Mouse (Mus musculus): ENCODE data around the gene Ptx4. TPM values are rescaled to one million over a fixed set of nuclear protein-coding genes. Genes with fewer than 3 reads are reported as not detected.
"Not testable (repeated sequence)": the region's sequence is repeated elsewhere in the genome, so short reads cannot be mapped to it uniquely, and the experiment has no call there.

Ptx4 gene
- polyA plus RNA-seq, 1 experiment from 2014 or later: not detected

DNA sequence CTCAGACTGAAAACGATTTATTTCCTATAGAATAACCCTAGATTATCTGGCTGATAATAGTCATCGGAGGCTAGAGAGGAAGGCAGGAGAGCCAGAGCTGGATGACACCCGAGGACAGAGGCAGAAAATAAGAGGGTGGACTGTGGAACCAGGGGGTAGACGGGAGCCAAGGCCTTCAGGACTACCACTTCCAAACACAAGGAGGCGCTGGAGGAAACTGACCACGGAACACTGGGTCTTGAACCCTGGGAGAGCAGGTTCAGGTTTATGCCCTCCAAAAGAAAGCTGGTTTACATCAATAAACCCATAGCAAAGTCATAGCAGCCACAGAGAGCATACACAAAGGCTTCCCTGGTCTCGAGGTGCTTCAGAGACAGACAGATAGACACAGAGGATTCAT is 3.4 kb downstream of the Ptx4 start:
- Histone ChIP-seq H3K27me3 (peaks cover 19% of the 10 kb centered on the region), H3K4me2 (no peak overlapping the region), H3K4me1 (replicated peaks) (no peaks in the 10 kb centered on the region), H3K9me3 (no peaks in the 10 kb centered on the region), H3K36me3 (no peaks in the 10 kb centered on the region), H3K4me3 (no peak overlapping the region), H3K27ac (replicated peaks) (no peak overlapping the region), H3K9ac (no peak overlapping the region)
- 30% methylated on average over 7 of the region's 7 CpGs for WGBS
- no peak for ATAC-seq (ENCODE audit: low read depth)

DNA sequence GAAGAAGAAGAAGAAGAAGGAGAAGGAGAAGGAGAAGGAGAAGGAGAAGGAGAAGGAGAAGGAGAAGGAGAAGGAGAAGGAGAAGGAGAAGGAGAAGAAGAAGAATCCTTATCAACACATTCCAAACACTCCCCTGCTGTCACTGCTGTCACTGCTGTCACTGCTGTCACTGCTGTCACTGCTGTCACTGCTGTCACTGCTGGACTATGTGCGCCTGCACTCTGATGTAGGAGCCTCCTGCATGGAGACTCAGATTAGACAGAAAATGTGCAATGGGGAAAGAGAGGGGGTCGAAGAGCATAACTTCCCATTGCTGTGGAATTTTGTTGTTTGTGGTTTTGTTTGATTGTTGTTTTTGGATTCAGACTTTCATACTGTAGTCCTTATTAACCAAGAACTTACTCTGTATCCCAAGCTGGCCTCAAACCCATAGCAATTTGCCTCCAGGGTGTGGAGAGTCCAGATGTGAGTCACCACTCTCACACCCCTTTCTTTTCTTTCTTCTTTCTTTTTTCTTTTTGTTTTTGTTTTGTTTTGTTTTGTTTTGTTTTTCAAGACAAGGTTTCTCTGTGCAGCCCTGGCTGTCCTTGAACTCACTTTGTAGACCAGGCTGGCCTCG is 5.0 kb downstream of the Ptx4 start:
- H3K27me3 ChIP-seq: peaks cover 16% of the 10 kb centered on the region
- not testable (repeated sequence) for H3K27ac ChIP-seq (replicated peaks); H3K4me3 ChIP-seq; H3K4me2 ChIP-seq; H3K9ac ChIP-seq; H3K9me3 ChIP-seq; H3K36me3 ChIP-seq; H3K4me1 ChIP-seq (replicated peaks); ATAC-seq (ENCODE audit: low read depth)
- WGBS: 66% methylated on average over 3 of the region's 3 CpGs

DNA sequence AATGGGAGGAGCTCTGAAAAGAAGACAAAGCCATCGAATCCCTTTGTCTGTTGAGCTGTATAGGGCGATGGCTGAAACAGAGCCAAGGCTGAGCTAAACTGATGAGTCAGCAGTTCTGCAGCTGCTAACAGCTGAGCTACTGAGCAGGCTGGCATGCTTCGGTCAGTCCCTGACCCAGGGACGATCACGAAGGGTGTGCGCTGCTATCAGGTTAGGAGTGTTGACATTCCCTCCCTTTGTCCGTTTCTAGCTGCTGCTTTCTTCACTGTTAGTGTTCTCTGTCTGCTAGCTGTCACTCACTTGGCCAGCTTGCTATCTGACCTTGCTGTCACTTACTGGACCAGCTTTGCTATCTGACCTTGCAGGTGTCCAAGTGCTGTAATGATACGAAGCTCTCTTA is 6.5 kb downstream of the Ptx4 start:
- Histone ChIP-seq H3K4me2 (no peak overlapping the region), H3K27ac (replicated peaks) (no peak overlapping the region), H3K9ac (no peak overlapping the region), H3K27me3 (peaks cover 12% of the 10 kb centered on the region), H3K4me1 (replicated peaks) (no peaks in the 10 kb centered on the region), H3K4me3 (no peak overlapping the region), H3K36me3 (no peaks in the 10 kb centered on the region), H3K9me3 (no peaks in the 10 kb centered on the region)
- whole genome bisulfite sequencing: 53% methylated on average over 8 of the region's 8 CpGs
- no peak for ATAC-seq (ENCODE audit: low read depth)

DNA sequence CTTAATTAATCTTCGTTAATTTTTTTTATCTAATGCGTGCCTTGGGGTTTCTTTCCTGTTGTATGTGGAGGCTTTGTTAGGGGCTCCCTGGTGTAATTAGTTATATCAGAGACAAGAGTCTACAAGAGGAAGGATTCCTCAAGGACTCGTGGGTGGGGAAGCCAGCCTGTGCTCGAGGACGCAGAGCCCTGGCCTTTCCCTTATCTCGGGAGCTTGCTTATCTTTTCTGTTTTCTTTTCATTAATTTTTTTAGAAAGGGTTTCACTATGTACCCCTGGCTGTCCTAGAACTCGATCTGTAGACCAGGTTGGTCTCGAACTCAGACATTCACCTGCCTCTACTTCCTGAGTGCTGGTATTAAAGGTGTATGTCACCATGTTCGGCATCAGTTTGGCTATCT is 7.1 kb downstream of the Ptx4 start:
- Histone ChIP-seq H3K9me3 (no peaks in the 10 kb centered on the region), H3K36me3 (no peaks in the 10 kb centered on the region), H3K27ac (replicated peaks) (no peak overlapping the region), H3K4me3 (no peak overlapping the region), H3K27me3 (peaks cover 12% of the 10 kb centered on the region), H3K4me1 (replicated peaks) (no peaks in the 10 kb centered on the region), H3K4me2 (no peak overlapping the region), H3K9ac (no peak overlapping the region)
- ATAC-seq (ENCODE audit: low read depth): no peak
- 79% methylated on average over 9 of the region's 9 CpGs for WGBS

DNA sequence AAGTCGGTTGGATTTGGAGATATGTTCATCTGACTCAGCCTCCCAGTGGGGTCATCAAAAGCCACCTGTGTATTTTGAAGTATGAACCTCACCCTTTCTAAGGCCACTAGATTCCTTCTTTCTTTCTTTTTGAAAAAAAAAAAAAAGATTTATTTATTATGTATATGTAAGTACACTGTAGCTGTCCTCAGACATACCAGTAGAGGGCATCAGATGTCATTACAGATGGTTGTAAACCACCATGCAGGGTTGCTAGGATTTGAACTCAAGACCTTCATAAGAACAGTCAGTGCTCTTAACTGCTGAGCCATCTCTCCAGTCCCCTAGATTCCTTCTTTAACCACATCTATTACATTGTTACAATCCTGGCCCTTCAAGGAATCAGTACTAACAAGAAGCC is 9.5 kb downstream of the Ptx4 start:
- Histone ChIP-seq H3K36me3 (no peaks in the 10 kb centered on the region), H3K4me1 (replicated peaks) (peaks cover 15% of the 10 kb centered on the region), H3K27ac (replicated peaks) (no peak overlapping the region), H3K9ac (no peak overlapping the region), H3K4me2 (no peak overlapping the region), H3K4me3 (no peak overlapping the region), H3K27me3 (no peaks in the 10 kb centered on the region), H3K9me3 (no peaks in the 10 kb centered on the region)
- no peak for ATAC-seq (ENCODE audit: low read depth)
- WGBS: 94% methylated on average over 1 of the region's 1 CpGs

DNA sequence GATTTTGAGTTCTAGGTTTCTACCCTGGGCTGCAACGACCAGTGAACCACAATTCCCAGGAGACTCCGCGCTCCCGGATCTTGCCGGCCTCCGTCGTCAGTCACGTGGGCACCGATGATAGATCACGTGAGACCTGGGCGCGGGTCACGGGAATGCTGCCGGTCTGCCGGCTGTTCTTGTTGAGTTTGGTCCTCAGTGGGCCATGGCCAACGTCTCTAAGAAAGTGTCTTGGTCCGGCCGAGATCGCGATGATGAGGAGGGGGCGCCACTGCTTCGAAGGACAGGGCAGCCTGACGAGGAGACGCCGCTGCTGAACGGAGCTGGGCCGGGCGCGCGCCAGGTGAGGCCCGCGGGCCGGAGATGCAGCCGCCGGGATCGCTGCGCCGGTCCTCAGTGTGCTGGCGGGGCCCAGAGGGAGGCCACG is 12.7 kb downstream of the Ptx4 start, which contains the start of gene Clcn7:
Clcn7 (plus strand) TSS at position 117 of the 424 bp plus-strand sequence.
- H3K27me3 ChIP-seq: no peaks in the 10 kb centered on the region
- peak within 1 kb of the TSS; percentile 88 for H3K4me2 ChIP-seq
- no peaks in the 10 kb centered on the region for H3K9me3 ChIP-seq
- ATAC-seq (ENCODE audit: low read depth): peak; percentile 89
- peak within 1 kb of the TSS; percentile 61; the same call in 1 of the 2 replicates for H3K27ac ChIP-seq (replicated peaks)
- WGBS: under 1% methylated on average over 40 of the region's 40 CpGs
- H3K4me3 ChIP-seq: peak within 1 kb of the TSS; percentile 95
- H3K4me1 ChIP-seq (replicated peaks): peaks cover 25% of the 10 kb centered on the region
- H3K36me3 ChIP-seq: peaks cover 8% of the 10 kb centered on the region; the same call in 1 of the 2 replicates
- H3K9ac ChIP-seq: peak within 1 kb of the TSS; percentile 88

DNA sequence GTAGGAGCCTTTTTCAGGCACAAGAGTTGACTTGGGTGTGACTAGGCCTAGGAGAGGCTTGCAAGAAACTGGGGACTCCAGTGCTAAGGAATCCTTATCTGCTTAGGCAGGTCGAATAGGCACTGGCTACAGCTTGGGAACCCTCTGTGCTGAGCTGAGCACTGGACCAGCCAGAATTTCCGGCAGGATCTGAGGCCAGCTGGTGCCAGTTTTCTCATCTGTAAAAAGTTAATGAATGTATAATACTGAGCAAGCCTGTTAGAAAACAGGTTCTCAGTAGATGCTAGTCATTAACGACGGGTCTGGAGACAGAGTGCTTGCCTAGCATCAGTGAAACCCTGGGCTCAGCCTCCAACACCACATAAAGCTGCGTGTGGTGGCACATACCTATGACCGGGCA is 15.1 kb downstream of the Ptx4 start:
- Histone ChIP-seq H3K36me3 (peaks cover 14% of the 10 kb centered on the region; the same call in 1 of the 2 replicates), H3K9me3 (no peaks in the 10 kb centered on the region), H3K4me1 (replicated peaks) (peaks cover 25% of the 10 kb centered on the region), H3K9ac (peak overlapping the region; percentile 8; the same call in 1 of the 2 replicates), H3K27me3 (no peaks in the 10 kb centered on the region), H3K4me3 (no peak overlapping the region), H3K4me2 (no peak overlapping the region), H3K27ac (replicated peaks) (no peak overlapping the region)
- no peak for ATAC-seq (ENCODE audit: low read depth)
- WGBS: 93% methylated on average over 6 of the region's 6 CpGs

DNA sequence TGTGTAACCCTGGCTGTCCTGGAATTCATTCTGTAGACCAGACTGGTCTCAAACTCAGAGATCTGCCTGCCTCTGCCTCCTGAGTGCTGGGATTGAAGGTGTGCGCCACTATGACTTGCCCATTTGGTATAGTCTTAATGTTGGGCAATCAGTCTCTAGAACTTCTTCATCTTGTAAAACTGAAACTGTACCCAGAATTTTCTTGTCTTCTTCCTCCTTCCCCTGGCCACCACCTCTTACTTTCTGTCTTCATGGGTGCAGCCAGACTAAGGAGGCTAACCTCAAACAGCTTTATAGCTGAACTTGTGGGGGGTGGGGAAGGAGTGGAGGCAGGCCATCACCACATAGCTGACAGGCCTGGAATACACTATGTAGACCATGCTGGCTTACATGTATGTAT is 18.2 kb downstream of the Ptx4 start:
- H3K9me3 ChIP-seq: no peaks in the 10 kb centered on the region
- peaks cover 20% of the 10 kb centered on the region for H3K4me1 ChIP-seq (replicated peaks)
- no peak overlapping the region for H3K27ac ChIP-seq (replicated peaks)
- peaks cover 14% of the 10 kb centered on the region; the same call in 1 of the 2 replicates for H3K36me3 ChIP-seq
- WGBS: 92% methylated on average over 1 of the region's 1 CpGs
- no peaks in the 10 kb centered on the region for H3K27me3 ChIP-seq
- no peak overlapping the region for H3K9ac ChIP-seq
- no peak for ATAC-seq (ENCODE audit: low read depth)
- H3K4me2 ChIP-seq: no peak overlapping the region
- no peak overlapping the region for H3K4me3 ChIP-seq

DNA sequence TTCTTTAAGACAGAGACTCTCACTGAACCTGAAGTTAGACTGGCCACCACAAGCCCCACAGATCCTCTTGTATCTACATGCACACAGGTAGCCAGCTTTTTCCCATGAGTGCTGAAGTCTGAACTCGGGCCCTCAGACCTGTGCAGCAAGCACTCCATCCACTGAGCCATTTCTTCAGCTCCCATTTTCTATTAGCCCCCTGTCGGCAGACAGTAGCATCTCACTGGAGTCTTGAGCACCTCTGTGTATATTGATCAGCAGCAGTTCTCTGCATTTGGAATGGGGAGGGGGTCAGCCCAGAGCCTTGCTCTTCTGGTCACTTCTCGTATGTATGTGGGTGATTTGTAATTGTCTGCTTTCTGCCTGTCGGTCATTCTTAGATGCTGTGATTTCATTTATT is 19.4 kb downstream of the Ptx4 start:
- 69% methylated on average over 4 of the region's 4 CpGs for WGBS
- H3K9ac ChIP-seq: no peak overlapping the region
- H3K9me3 ChIP-seq: no peaks in the 10 kb centered on the region
- peaks cover 9% of the 10 kb centered on the region for H3K4me1 ChIP-seq (replicated peaks)
- H3K36me3 ChIP-seq: peaks cover 19% of the 10 kb centered on the region; the same call in 1 of the 2 replicates
- no peaks in the 10 kb centered on the region for H3K27me3 ChIP-seq
- no peak overlapping the region for H3K4me3 ChIP-seq
- no peak for ATAC-seq (ENCODE audit: low read depth)
- H3K4me2 ChIP-seq: no peak overlapping the region
- no peak overlapping the region for H3K27ac ChIP-seq (replicated peaks)

DNA sequence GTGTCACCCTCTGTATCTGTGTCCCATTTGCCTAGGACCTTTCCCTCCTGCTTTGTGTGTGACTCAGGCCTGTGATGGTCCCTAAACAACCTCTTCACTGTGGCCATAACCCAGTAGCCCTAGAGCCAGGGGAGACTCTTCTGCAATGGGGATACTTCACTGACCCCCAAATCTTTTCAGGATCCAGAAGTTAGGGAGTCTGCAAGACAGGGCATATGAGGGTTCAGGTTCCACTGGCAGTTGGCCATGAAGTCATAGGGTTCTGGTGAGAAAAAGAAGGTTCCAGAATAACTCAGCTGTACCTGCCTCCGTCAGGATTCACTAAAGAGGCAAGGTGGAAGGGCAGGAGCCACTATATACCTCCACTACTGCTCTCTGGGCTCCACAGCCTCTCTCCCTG is 41.6 kb downstream of the Ptx4 start, which contains the start of gene Ccdc154:
Ccdc154 (plus strand) TSS at position 301 of the 400 bp plus-strand sequence.
- no peak within 1 kb of the TSS for H3K4me3 ChIP-seq
- peak within 1 kb of the TSS; percentile 3; the same call in 1 of the 2 replicates for H3K9ac ChIP-seq
- H3K27ac ChIP-seq (replicated peaks): no peak within 1 kb of the TSS
- 88% methylated on average over 1 of the region's 1 CpGs for WGBS
- no peaks in the 10 kb centered on the region for H3K27me3 ChIP-seq
- peaks cover 49% of the 10 kb centered on the region for H3K36me3 ChIP-seq
- H3K4me2 ChIP-seq: no peak within 1 kb of the TSS
- H3K9me3 ChIP-seq: no peaks in the 10 kb centered on the region
- H3K4me1 ChIP-seq (replicated peaks): no peaks in the 10 kb centered on the region
- ATAC-seq (ENCODE audit: low read depth): no peak

DNA sequence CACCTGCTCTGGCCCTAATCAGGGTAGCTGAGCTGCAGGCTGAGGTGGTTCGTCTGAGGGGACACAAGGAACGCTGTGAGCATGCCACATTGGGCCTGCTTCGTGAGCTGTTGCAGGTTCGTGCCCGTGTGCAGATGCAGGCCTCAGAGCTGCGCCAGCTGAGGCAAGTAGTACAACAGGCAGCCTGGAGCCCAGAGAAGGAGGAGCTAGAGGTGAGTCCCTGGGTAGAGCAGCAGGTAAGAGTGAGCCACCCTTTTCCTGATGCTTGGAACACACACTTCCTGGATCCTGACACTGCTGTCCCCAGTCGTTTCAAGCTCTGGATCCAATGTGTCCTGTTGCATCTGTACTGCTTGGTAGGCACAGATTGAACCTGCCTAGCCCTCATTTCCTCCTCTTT is 42.8 kb downstream of the Ptx4 start:
- no peak overlapping the region for H3K4me3 ChIP-seq
- H3K4me2 ChIP-seq: no peak overlapping the region
- H3K9ac ChIP-seq: peak overlapping the region; percentile 3; the same call in 1 of the 2 replicates
- no peak for ATAC-seq (ENCODE audit: low read depth)
- H3K27ac ChIP-seq (replicated peaks): no peak overlapping the region
- H3K4me1 ChIP-seq (replicated peaks): no peaks in the 10 kb centered on the region
- 83% methylated on average over 7 of the region's 7 CpGs for WGBS
- H3K9me3 ChIP-seq: no peaks in the 10 kb centered on the region
- H3K36me3 ChIP-seq: peaks cover 38% of the 10 kb centered on the region
- no peaks in the 10 kb centered on the region for H3K27me3 ChIP-seq

DNA sequence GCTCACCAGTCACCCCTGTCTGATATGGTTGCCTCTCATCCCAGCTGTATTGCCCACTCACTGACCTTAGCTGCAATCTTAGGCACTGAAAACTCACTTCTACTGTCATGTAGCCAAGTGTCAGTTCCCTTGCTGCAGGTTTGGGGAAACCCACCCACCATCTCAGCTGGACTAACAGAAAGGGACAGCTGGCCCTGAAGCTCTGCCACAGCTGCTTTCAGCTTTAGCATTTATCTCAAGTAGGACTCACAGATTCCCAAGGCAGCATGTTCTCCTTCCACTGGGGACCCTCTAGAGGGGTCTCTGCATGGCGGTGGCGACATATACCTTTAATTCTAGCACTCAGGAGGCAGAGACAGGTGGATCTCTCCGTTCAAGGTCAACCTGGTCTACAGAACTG is 44.2 kb downstream of the Ptx4 start:
- peaks cover 26% of the 10 kb centered on the region for H3K36me3 ChIP-seq
- WGBS: 89% methylated on average over 3 of the region's 3 CpGs

More for the DNA sequence above, 44.2 kb downstream of the Ptx4 start:
- Histone ChIP-seq H3K27me3 (no peaks in the 10 kb centered on the region), H3K4me2 (no peak overlapping the region), H3K9me3 (no peaks in the 10 kb centered on the region), H3K27ac (replicated peaks) (no peak overlapping the region), H3K4me3 (no peak overlapping the region), H3K4me1 (replicated peaks) (no peaks in the 10 kb centered on the region), H3K9ac (no peak overlapping the region)
- ATAC-seq (ENCODE audit: low read depth): no peak

Data from neural tube, embryonic 13.5 days (tissue).